Mouse (Mus musculus): ENCODE data around the gene Pecam1. TPM values are rescaled to one million over a fixed set of nuclear protein-coding genes. Genes with fewer than 3 reads are reported as not detected.

Gene Pecam1
- polyA plus RNA-seq, 1 experiment from 2014 or later = 10.7 TPM

GRCm38 (mm10) chr11:106704399-106705111 is 45.9 kb downstream of the Pecam1 start:
- Histone ChIP-seq H3K4me2 (no peak overlapping the region), H3K9ac (no peak overlapping the region), H3K9me3 (replicated peaks) (no peaks in the 10 kb centered on the region), H3K27ac (no peak overlapping the region), H3K4me3 (no peak overlapping the region), H3K36me3 (0 out of 2 replicates have a peak, but pooled peaks cover 4% of the 10 kb centered on the region), H3K27me3 (replicated peaks) (no peaks in the 10 kb centered on the region), H3K4me1 (peaks cover 27% of the 10 kb centered on the region)
- no peak for ATAC-seq
- WGBS (ENCODE audit: insufficient replicate concordance) = 53% methylated on average over 9 of the region's 9 CpGs

- no peaks in the 10 kb centered on the region for H3K9me3 ChIP-seq (replicated peaks)
- H3K36me3 ChIP-seq = 0 out of 2 replicates have a peak, but pooled peaks cover 4% of the 10 kb centered on the region
- no peak overlapping the region for H3K27ac ChIP-seq
- no peak overlapping the region for H3K4me2 ChIP-seq
- H3K27me3 ChIP-seq (replicated peaks) = no peaks in the 10 kb centered on the region
- H3K4me3 ChIP-seq = no peak overlapping the region
- no peak overlapping the region for H3K9ac ChIP-seq
- H3K4me1 ChIP-seq = peaks cover 21% of the 10 kb centered on the region; the same call in 1 of the 2 replicates
- ATAC-seq = no peak
- WGBS (ENCODE audit: insufficient replicate concordance) = 64% methylated on average over 7 of the region's 7 CpGs
Observed at GRCm38 (mm10) chr11:106703931-106704330, 46.5 kb downstream of the Pecam1 start.

- Histone ChIP-seq H3K4me1 (peaks cover 19% of the 10 kb centered on the region; the same call in 1 of the 2 replicates), H3K9me3 (replicated peaks) (no peaks in the 10 kb centered on the region), H3K4me3 (no peak overlapping the region), H3K9ac (no peak overlapping the region), H3K4me2 (no peak overlapping the region), H3K36me3 (0 out of 2 replicates have a peak, but pooled peaks cover 4% of the 10 kb centered on the region), H3K27me3 (replicated peaks) (no peaks in the 10 kb centered on the region), H3K27ac (no peak overlapping the region)
- no peak for ATAC-seq
- 75% methylated on average over 3 of the region's 3 CpGs for WGBS (ENCODE audit: insufficient replicate concordance)
Observed at GRCm38 (mm10) chr11:106702584-106702983, 47.8 kb downstream of the Pecam1 start.

- Histone ChIP-seq H3K9me3 (replicated peaks) (no peaks in the 10 kb centered on the region), H3K4me2 (no peak overlapping the region), H3K4me1 (peaks cover 19% of the 10 kb centered on the region; the same call in 1 of the 2 replicates), H3K27ac (no peak overlapping the region), H3K4me3 (no peak overlapping the region), H3K36me3 (0 out of 2 replicates have a peak, but pooled peaks cover 4% of the 10 kb centered on the region), H3K9ac (no peak overlapping the region), H3K27me3 (replicated peaks) (no peaks in the 10 kb centered on the region)
- ATAC-seq = no peak
- WGBS (ENCODE audit: insufficient replicate concordance) = 40% methylated on average over 9 of the region's 9 CpGs
Observed at GRCm38 (mm10) chr11:106701589-106701988, 48.8 kb downstream of the Pecam1 start.

- Histone ChIP-seq H3K36me3 (0 out of 2 replicates have a peak, but pooled peaks cover 4% of the 10 kb centered on the region), H3K9ac (no peak overlapping the region), H3K27me3 (replicated peaks) (no peaks in the 10 kb centered on the region), H3K9me3 (replicated peaks) (no peaks in the 10 kb centered on the region), H3K4me3 (no peak overlapping the region), H3K27ac (no peak overlapping the region), H3K4me1 (peaks cover 13% of the 10 kb centered on the region; the same call in 1 of the 2 replicates), H3K4me2 (no peak overlapping the region)
- no peak for ATAC-seq
- WGBS (ENCODE audit: insufficient replicate concordance) = 89% methylated on average over 9 of the region's 9 CpGs
Observed at GRCm38 (mm10) chr11:106699083-106699482, 51.3 kb downstream of the Pecam1 start.

DNA sequence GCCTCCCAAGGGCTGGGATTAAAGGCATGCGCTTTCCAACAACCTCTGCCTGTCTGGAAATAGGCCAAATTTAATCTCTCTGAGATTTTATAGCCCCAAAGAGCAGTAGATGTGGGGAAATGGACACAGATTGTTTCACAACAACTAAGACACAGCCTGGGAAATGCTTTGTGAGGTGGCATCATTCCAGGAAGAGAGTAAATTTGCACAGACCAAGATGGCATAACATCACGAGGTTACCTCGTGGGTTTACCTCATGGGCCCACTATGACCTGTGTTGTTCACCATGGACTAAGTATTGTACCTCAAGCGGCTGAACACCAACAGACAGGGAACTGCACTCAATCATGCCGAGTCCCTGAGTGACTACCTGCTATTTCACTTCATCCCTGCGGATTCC is 52.1 kb downstream of the Pecam1 start:
- Histone ChIP-seq H3K9me3 (replicated peaks) (no peaks in the 10 kb centered on the region), H3K27ac (no peak overlapping the region), H3K9ac (no peak overlapping the region)

GRCm38 (mm10) chr11:106695917-106696316 is 54.5 kb downstream of the Pecam1 start:
- H3K27me3 ChIP-seq (replicated peaks) = no peaks in the 10 kb centered on the region
- no peak overlapping the region for H3K27ac ChIP-seq
- H3K36me3 ChIP-seq = peaks cover 5% of the 10 kb centered on the region; the same call in 1 of the 2 replicates
- no peaks in the 10 kb centered on the region for H3K9me3 ChIP-seq (replicated peaks)
- no peak overlapping the region for H3K4me3 ChIP-seq
- H3K9ac ChIP-seq = no peak overlapping the region
- no peak for ATAC-seq
- 66% methylated on average over 3 of the region's 3 CpGs for WGBS (ENCODE audit: insufficient replicate concordance)
- no peak overlapping the region for H3K4me2 ChIP-seq
- peaks cover 4% of the 10 kb centered on the region; the same call in 1 of the 2 replicates for H3K4me1 ChIP-seq

More for the DNA sequence above, 52.1 kb downstream of the Pecam1 start:
- ATAC-seq = no peak
- Histone ChIP-seq H3K4me3 (no peak overlapping the region), H3K36me3 (0 out of 2 replicates have a peak, but pooled peaks cover 4% of the 10 kb centered on the region), H3K4me2 (no peak overlapping the region), H3K27me3 (replicated peaks) (no peaks in the 10 kb centered on the region), H3K4me1 (peaks cover 13% of the 10 kb centered on the region; the same call in 1 of the 2 replicates)
- 79% methylated on average over 6 of the region's 6 CpGs for whole genome bisulfite sequencing (ENCODE audit: insufficient replicate concordance)

DNA sequence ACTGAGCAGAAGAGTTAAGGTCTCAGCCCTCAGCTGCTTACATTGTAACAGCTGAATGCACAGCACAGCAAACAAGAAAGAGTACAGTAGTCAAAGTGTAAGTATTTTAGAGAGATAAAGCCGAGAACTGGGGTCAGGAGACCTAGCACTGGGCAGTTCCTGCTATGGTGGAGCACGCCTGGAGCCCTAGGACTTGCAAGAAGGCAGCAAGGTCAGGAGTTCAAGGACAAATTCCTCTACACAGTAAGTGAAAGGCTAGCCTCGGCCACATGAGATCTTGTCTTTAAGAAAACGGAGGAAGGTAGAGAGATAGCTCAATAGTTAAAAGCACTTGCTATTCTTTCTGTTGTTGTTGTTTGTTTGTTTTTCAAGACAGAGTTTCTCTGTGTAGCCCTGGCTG is 57.5 kb downstream of the Pecam1 start:
- Histone ChIP-seq H3K9ac (no peak overlapping the region), H3K4me3 (no peak overlapping the region), H3K27me3 (replicated peaks) (no peaks in the 10 kb centered on the region), H3K9me3 (replicated peaks) (no peaks in the 10 kb centered on the region), H3K4me1 (peaks cover 4% of the 10 kb centered on the region; the same call in 1 of the 2 replicates), H3K4me2 (no peak overlapping the region), H3K36me3 (peaks cover 12% of the 10 kb centered on the region; the same call in 1 of the 2 replicates), H3K27ac (no peak overlapping the region)
- ATAC-seq = no peak
- WGBS (ENCODE audit: insufficient replicate concordance) = 71% methylated on average over 4 of the region's 4 CpGs

DNA sequence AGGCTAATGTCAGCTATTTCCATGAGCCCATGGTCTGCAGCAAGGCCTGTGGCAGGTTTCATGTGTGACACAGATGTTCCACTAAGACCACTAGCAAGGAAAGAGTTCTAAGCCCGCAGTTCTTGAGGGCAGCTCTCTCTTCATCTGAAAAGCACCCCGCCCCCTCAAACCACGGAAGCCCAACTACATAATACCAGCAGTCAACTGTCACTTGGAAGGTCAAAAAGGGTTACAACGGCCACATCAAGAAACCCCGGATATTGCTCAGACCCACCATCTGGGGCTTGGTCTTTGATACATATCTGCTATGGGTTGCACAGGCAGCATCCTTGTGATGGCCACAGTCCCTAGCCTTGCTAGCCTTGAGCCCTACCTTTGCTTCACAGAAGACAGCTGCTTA is 62.1 kb downstream of the Pecam1 start:
- 47% methylated on average over 5 of the region's 5 CpGs for WGBS (ENCODE audit: insufficient replicate concordance)
- ATAC-seq = no peak
- no peak overlapping the region for H3K9ac ChIP-seq

DNA sequence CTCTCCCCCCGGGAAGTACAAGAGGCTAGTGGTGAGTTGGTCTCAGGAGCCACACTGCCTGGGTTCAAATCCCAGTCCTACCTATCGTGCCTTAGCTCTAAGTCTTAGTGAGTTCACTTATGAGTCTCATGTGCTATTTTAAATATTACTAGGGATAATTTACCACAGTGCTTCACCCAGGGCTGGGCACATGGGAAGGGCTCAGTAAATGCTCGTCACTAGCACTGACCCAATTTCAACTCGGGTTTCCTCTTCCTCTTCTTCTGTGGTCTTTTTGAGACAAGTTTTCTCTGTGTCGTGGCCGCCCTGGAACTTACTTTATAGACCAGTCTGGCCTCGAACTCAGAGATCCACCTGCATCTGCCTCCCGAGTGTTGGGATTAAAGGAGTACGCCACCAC is 63.1 kb downstream of the Pecam1 start:
- Histone ChIP-seq H3K9ac (no peak overlapping the region), H3K4me3 (no peak overlapping the region), H3K36me3 (peaks cover 12% of the 10 kb centered on the region; the same call in 1 of the 2 replicates), H3K9me3 (replicated peaks) (no peaks in the 10 kb centered on the region), H3K27ac (no peak overlapping the region), H3K4me2 (no peak overlapping the region), H3K27me3 (replicated peaks) (no peaks in the 10 kb centered on the region), H3K4me1 (no peaks in the 10 kb centered on the region)
- 66% methylated on average over 9 of the region's 9 CpGs for WGBS (ENCODE audit: insufficient replicate concordance)
- ATAC-seq = no peak

More for the DNA sequence above, 62.1 kb downstream of the Pecam1 start:
- no peaks in the 10 kb centered on the region for H3K4me1 ChIP-seq
- no peak overlapping the region for H3K27ac ChIP-seq
- H3K4me3 ChIP-seq = no peak overlapping the region
- H3K4me2 ChIP-seq = no peak overlapping the region
- no peaks in the 10 kb centered on the region for H3K27me3 ChIP-seq (replicated peaks)
- no peaks in the 10 kb centered on the region for H3K9me3 ChIP-seq (replicated peaks)
- peaks cover 12% of the 10 kb centered on the region; the same call in 1 of the 2 replicates for H3K36me3 ChIP-seq

GRCm38 (mm10) chr11:106684027-106684426 is 66.4 kb downstream of the Pecam1 start:
- no peak for ATAC-seq
- WGBS (ENCODE audit: insufficient replicate concordance) = 83% methylated on average over 8 of the region's 8 CpGs
- Histone ChIP-seq H3K9ac (no peak overlapping the region), H3K4me1 (no peaks in the 10 kb centered on the region), H3K36me3 (no peaks in the 10 kb centered on the region), H3K9me3 (replicated peaks) (no peaks in the 10 kb centered on the region), H3K4me2 (no peak overlapping the region), H3K4me3 (no peak overlapping the region), H3K27me3 (replicated peaks) (no peaks in the 10 kb centered on the region), H3K27ac (no peak overlapping the region)

DNA sequence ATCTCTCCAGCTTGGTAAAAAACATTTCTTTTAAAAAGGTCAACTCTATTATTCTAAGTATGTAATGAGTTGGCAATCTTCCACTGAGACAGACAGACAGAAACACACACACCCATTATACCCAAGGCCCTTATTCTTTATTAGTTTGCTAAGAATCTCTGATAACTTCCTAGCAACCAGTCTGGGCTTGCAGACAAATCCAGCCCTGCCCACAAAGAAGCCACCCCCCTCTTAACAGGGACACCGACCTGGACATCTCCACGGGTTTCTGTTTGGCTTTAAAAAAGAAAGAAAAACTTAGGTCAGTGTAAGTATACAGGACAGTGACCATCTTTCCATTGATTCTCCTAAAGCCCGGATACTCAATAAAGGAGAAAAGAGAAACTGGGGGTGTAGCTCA is 67.1 kb downstream of the Pecam1 start:
- Histone ChIP-seq H3K9me3 (replicated peaks) (no peaks in the 10 kb centered on the region), H3K4me3 (no peak overlapping the region), H3K27me3 (replicated peaks) (no peaks in the 10 kb centered on the region), H3K9ac (no peak overlapping the region), H3K27ac (no peak overlapping the region), H3K4me2 (no peak overlapping the region), H3K36me3 (no peaks in the 10 kb centered on the region), H3K4me1 (no peaks in the 10 kb centered on the region)
- no peak for ATAC-seq
- 74% methylated on average over 3 of the region's 3 CpGs for WGBS (ENCODE audit: insufficient replicate concordance)

Measured in liver, embryonic 12.5 days (tissue).